Mouse (Mus musculus) lung, embryonic 14.5 days (tissue): ENCODE data around the gene Ppp2ca. TPM values are rescaled to one million over a fixed set of nuclear protein-coding genes. Genes with fewer than 3 reads are reported as not detected.

ENCODE experiments used
- ATAC-seq: fragments of 200-750 bp; cut with Nextera tagmentation; 2 replicates; pipeline ENCODE4 v1.8.0; 2017; ENCODE audit warnings: mild to moderate bottlenecking, moderate TSS enrichment, moderate library complexity; ENCODE audit not compliant: insufficient read depth
- DNase-seq: peaks from one replicate; pipeline ENCODE4 v3.0.0-alpha.2; 2015
- H3K27ac ChIP-seq: fragments of 300-500 bp; sonication (generic); 2 replicates; pipeline ENCODE4 v1.5.1; 2014; ENCODE audit warnings: low read depth, mild to moderate bottlenecking, moderate library complexity
- H3K27me3 ChIP-seq: fragments of 300-500 bp; sonication (generic); 2 replicates; pipeline ENCODE4 v1.6.1; 2014; ENCODE audit warnings: low read length, control low read depth; ENCODE audit not compliant: insufficient read depth
- H3K36me3 ChIP-seq: fragments of 300-500 bp; sonication (generic); 2 replicates; pipeline ENCODE4 v1.6.1; 2014; ENCODE audit warnings: control low read depth; ENCODE audit not compliant: insufficient read depth
- H3K4me1 ChIP-seq: fragments of 300-500 bp; sonication (generic); 2 replicates; pipeline ENCODE4 v1.6.1; 2014; ENCODE audit warnings: antibody characterized with exemption, control low read depth; ENCODE audit not compliant: insufficient read depth
- H3K4me2 ChIP-seq: fragments of 300-500 bp; sonication (generic); 2 replicates; pipeline ENCODE4 v1.6.1; 2014; ENCODE audit warnings: mild to moderate bottlenecking
- H3K4me3 ChIP-seq: fragments of 300-500 bp; sonication (generic); 2 replicates; pipeline ENCODE4 v1.5.1; 2014; ENCODE audit warnings: low read depth, low read length
- H3K9ac ChIP-seq: fragments of 300-500 bp; sonication (generic); 2 replicates; pipeline ENCODE4 v1.6.1; 2014
- H3K9me3 ChIP-seq: fragments of 300-500 bp; sonication (generic); 2 replicates; pipeline ENCODE4 v1.6.1; 2016; ENCODE audit warnings: low read depth, low read length, control low read depth
- CTCF ChIP-seq: IDR thresholded peaks from 2 replicates; pipeline ENCODE4 v1.5.1; 2016; ENCODE audit warnings: antibody characterized with exemption, low read depth
- WGBS: fragments of 180-500 bp; shearing (Covaris S2); extraction: QIAGEN DNeasy Blood & Tissue Kit; methylation state at CpG from one replicate; pipeline ENCODE4 v1.1.7; 2014; 5-methylcytosine and 5-hydroxymethylcytosine counted together
- polyA plus RNA-seq: library from polyadenylated mRNA; unstranded; fragments of >200 nt; fragmentation: Nextera tagmentation; extraction: Ambion mirVana; gene quantifications from 2 replicates; pipeline ENCODE4 v1.2.1, GENCODE M21; 2014

Gene Ppp2ca
- polyA plus RNA-seq, 1 experiment from 2014 or later = 95.3 TPM

DNA sequence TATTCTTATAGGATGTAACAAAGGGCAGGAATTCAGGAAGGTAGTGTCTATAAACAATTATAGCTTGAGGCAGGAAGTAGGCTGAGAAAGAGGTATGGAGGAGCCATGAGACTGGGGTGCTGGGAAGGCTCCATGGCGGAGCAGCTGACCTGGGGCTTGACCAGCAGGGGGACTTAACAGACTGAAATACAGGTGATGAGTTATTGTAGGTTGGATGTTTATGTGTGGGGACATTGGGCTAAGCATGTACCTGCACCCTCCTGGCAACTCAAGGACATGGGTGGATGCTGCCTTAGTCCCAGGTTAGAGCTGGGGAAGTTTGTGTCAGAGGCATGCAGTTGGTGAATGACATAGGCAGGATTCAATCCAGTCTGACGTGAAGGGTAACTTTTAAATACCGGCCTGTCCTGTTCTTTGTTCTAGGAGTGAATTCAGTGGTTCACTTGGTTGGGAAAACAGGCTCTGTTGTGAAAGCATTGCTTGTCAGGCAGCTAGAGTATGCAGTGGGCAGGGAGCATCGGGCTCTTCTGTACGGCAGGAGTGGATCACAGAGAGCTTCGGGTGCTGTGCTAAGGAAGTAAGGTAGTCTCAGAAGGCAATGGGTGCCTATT is 21.6 kb upstream of the Ppp2ca start:
- Histone ChIP-seq H3K27ac (no peak overlapping the region), H3K36me3 (no peaks in the 10 kb centered on the region), H3K4me3 (no peak overlapping the region), H3K4me2 (no peak overlapping the region), H3K9me3 (no peaks in the 10 kb centered on the region), H3K27me3 (no peaks in the 10 kb centered on the region), H3K4me1 (no peaks in the 10 kb centered on the region), H3K9ac (no peak overlapping the region)
- DNase-seq (no peak), ATAC-seq (no peak)
- WGBS = 81% methylated on average over 6 of the region's 6 CpGs
- peak; percentile 45 for TF ChIP-seq CTCF

DNA sequence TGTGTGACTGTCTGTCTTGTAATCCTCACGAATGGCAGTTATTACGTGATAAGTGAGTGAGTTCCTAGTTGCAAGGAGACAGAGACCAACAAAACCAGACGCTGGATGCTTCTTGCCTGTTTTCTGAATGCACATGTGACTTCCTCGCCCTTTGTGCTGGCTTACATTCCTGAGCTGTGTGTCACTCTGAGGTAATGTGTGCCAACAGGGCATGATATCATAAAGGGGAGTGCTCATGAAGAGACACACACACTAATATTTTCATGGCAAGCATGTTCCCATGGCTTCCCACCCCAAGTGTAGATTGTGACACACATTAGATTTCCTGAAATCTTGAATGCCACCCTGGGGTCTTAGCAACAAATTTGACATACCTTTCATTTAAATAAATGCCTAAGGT is 20.5 kb upstream of the Ppp2ca start:
- WGBS = 66% methylated on average over 4 of the region's 4 CpGs
- ATAC-seq = no peak
- H3K9me3 ChIP-seq = no peaks in the 10 kb centered on the region
- no peak overlapping the region for H3K4me2 ChIP-seq
- TF ChIP-seq CTCF = no peak
- peak; percentile 29 for DNase-seq
- no peak overlapping the region for H3K9ac ChIP-seq
- H3K36me3 ChIP-seq = no peaks in the 10 kb centered on the region
- H3K27me3 ChIP-seq = no peaks in the 10 kb centered on the region
- H3K4me1 ChIP-seq = no peaks in the 10 kb centered on the region
- H3K27ac ChIP-seq = no peak overlapping the region
- no peak overlapping the region for H3K4me3 ChIP-seq

DNA sequence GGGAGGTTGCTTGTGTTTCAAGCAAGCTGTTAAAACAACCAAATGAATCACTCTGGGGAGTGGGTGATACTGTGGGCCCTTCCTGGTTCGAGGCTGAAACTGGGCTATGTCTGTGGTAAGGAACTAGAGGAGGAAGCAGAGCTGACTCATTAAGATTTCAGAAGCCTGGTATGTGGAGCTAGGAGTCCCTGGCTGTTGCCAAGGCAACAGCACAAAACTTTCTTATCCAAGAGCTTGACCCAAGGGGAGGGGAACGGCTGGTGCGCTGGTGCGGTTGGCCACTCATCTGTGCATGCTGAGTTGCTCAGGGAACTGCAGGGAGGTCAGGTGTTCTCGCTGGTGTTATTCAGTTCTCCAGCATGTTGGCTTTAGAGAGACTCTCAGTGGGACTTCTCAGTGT is 18.5 kb upstream of the Ppp2ca start:
- Histone ChIP-seq H3K9me3 (no peaks in the 10 kb centered on the region), H3K4me3 (no peak overlapping the region), H3K9ac (no peak overlapping the region), H3K36me3 (no peaks in the 10 kb centered on the region), H3K4me1 (no peaks in the 10 kb centered on the region), H3K4me2 (no peak overlapping the region), H3K27me3 (no peaks in the 10 kb centered on the region), H3K27ac (no peak overlapping the region)
- TF ChIP-seq CTCF = no peak
- peak; percentile 77 for DNase-seq
- ATAC-seq = peak; percentile 88
- WGBS = 13% methylated on average over 5 of the region's 5 CpGs

DNA sequence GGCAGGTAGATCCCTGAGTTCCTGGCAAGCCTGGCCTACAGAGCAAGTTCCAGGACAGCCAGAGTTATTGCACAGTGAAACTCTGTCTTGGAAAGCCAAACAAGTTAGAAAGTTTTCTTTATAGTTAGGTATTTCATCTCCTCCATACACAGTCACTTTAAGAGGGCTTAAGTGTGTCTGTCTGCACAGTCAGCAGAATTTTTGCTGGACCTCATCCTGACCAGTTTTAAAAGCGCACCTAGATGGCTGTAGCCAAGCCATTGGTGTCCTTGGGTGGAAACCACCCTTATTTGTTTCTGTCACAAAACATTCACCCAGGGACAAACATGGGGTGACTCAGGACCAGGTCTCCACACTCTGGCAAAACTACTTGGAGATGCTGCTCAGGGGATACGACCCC is 17.8 kb upstream of the Ppp2ca start:
- DNase-seq (no peak), ATAC-seq (no peak)
- H3K9me3 ChIP-seq = no peaks in the 10 kb centered on the region
- no peak overlapping the region for H3K4me3 ChIP-seq
- H3K27ac ChIP-seq = no peak overlapping the region
- H3K4me1 ChIP-seq = no peaks in the 10 kb centered on the region
- no peak overlapping the region for H3K9ac ChIP-seq
- no peak for TF ChIP-seq CTCF
- no peaks in the 10 kb centered on the region for H3K27me3 ChIP-seq
- 86% methylated on average over 2 of the region's 2 CpGs for WGBS
- H3K4me2 ChIP-seq = no peak overlapping the region
- no peaks in the 10 kb centered on the region for H3K36me3 ChIP-seq

DNA sequence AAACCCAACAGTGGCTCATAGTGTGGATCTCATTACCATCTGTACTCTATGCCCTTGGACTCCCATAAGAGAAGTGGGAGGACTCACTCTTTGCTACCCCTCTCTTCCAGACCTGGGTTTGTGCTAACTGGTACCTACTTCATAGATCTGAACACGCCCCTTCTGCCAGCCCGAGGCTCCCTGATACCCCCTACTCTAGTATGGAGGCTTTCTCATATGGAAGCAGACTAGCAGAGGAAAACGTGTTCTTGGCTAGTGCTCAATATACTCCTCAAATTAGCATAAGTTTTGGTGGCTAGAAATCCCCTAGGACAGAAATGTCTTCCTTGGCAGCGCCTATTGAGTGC is 12.7 kb upstream of the Ppp2ca start:
- no peak for ATAC-seq
- H3K9ac ChIP-seq = no peak overlapping the region
- no peak for DNase-seq
- no peaks in the 10 kb centered on the region for H3K27me3 ChIP-seq
- 51% methylated on average over 4 of the region's 4 CpGs for WGBS
- TF ChIP-seq CTCF = no peak
- H3K9me3 ChIP-seq = no peaks in the 10 kb centered on the region
- no peaks in the 10 kb centered on the region for H3K36me3 ChIP-seq
- H3K4me1 ChIP-seq = peaks cover 9% of the 10 kb centered on the region; the same call in 1 of the 2 replicates
- peak overlapping the region; percentile 66 for H3K27ac ChIP-seq
- no peak overlapping the region for H3K4me3 ChIP-seq
- H3K4me2 ChIP-seq = peak overlapping the region; percentile 31

DNA sequence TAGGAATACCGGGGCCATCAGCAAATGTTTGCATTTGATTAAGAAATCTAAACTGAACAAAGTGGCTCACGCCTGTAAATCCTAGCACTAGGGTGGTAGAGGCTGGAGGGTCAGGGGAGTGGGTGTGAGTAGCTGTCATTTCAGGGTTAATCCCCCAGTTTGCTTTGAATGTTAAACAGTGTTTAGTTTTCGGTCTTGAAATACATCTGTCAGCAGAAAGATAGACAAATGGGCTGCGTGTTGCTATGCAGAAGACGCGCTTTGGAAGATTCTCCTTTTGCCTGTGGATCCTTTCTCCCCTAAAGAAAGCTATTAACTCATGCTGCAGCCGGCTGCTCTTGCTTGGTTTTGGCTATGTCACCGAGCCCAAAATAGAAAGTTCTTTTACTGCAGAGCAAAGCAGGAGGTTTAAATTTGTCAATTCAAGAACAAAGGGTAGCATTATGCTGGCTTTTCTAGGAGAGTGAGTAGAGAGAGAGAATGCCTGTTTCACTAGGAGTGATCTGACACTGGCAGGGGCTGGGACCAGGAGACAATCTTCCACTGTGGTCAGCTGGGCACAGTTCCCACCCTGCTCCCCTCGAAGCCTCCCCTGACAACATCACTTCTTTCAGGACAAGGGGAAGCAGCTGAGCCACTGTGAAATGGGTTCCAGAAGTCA is 12.1 kb upstream of the Ppp2ca start:
- WGBS = 17% methylated on average over 9 of the region's 9 CpGs
- no peaks in the 10 kb centered on the region for H3K27me3 ChIP-seq
- peak overlapping the region; percentile 31 for H3K4me2 ChIP-seq
- ATAC-seq = peak; percentile 52; the same call in 1 of the 2 replicates
- peaks cover 9% of the 10 kb centered on the region; the same call in 1 of the 2 replicates for H3K4me1 ChIP-seq
- H3K4me3 ChIP-seq = no peak overlapping the region
- DNase-seq = peak; percentile 39
- TF ChIP-seq CTCF = no peak
- peak overlapping the region; percentile 66 for H3K27ac ChIP-seq
- H3K9me3 ChIP-seq = no peaks in the 10 kb centered on the region
- peak overlapping the region; percentile 20 for H3K9ac ChIP-seq
- H3K36me3 ChIP-seq = no peaks in the 10 kb centered on the region

DNA sequence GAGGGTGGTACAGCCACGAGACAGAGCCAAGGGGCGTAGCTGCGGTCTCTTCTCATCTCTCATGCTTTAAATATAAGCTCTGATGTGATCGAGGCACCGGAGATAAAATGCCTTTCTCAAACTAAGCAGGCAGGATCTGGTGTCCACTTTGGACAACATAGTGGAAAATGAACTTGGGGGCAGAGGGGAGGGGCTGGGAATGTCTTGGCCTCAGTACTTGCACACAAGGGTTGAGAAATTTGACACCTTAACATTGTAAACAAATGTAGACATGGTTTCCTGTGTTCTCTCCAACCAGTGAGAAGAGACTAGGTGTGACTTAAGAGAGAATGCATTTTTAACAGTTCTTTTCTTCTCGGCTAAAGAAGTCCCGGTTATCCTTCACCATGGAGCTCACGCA is 9.2 kb upstream of the Ppp2ca start:
- no peaks in the 10 kb centered on the region for H3K27me3 ChIP-seq
- no peak overlapping the region for H3K4me2 ChIP-seq
- no peak overlapping the region for H3K9ac ChIP-seq
- no peak overlapping the region for H3K27ac ChIP-seq
- DNase-seq = peak; percentile 21
- no peaks in the 10 kb centered on the region for H3K36me3 ChIP-seq
- peaks cover 9% of the 10 kb centered on the region; the same call in 1 of the 2 replicates for H3K4me1 ChIP-seq
- H3K4me3 ChIP-seq = no peak overlapping the region
- TF ChIP-seq CTCF = no peak
- ATAC-seq = no peak
- no peaks in the 10 kb centered on the region for H3K9me3 ChIP-seq
- WGBS = 35% methylated on average over 8 of the region's 8 CpGs
